Mouse (Mus musculus) T-helper 17 cell (primary cell): ENCODE measurements around the gene Slc2a6.

Experiments
- in situ Hi-C, 2 experiments: fragments of 300-600 bp; cut with MboI, MseI; formaldehyde crosslinking; loops; 1 replicate in 1 of 2; 2 replicates in 1 of 2; pipeline ENCODE4 v1.15.1; 2025; ENCODE audit warnings: high pct_unique_total_duplicates in 2 of 2

The Slc2a6 gene

GRCm38 (mm10) chr2:26973960-26974359, 53.8 kb downstream of the Slc2a6 start:
- in situ Hi-C loops = no loop called here

- in situ Hi-C loops = no loop called here
These were observed 54.7 kb downstream of the Slc2a6 start, which contains the start of gene Adamts13 for GRCm38 (mm10) chr2:26973116-26973515. Gene Adamts13 (plus strand): TSS chr2:26973416.
